Mouse (Mus musculus) urinary bladder, postnatal 25 days (tissue): ENCODE results near the gene Olfr739.

Source experiments
- DNase-seq: peaks from one replicate; pipeline ENCODE4 v3.0.0; 2022; ENCODE audit warnings: low spot score

The Olfr739 gene

GRCm38 (mm10) chr14:50418326-50418725 lies at the start of gene Olfr739:
TSS of gene Olfr739 (plus strand) at chr14:50418626.
- no peak for DNase-seq

GRCm38 (mm10) chr14:50380863-50381262 lies 37.6 kb upstream of the Olfr739 start, which contains the start of gene Olfr736:
TSS of gene Olfr736 (plus strand) at chr14:50381163.
- no peak for DNase-seq

- no peak for DNase-seq
These were observed 11.2 kb upstream of the Olfr739 start, which contains the start of gene Olfr738 for GRCm38 (mm10) chr14:50407268-50407667. TSS of gene Olfr738 (plus strand) at chr14:50407568.

GRCm38 (mm10) chr14:50445245-50445644 lies 26.8 kb downstream of the Olfr739 start, which contains the start of gene Olfr740:
TSS of gene Olfr740 (plus strand) at chr14:50445545.
- DNase-seq, result no peak

DNA sequence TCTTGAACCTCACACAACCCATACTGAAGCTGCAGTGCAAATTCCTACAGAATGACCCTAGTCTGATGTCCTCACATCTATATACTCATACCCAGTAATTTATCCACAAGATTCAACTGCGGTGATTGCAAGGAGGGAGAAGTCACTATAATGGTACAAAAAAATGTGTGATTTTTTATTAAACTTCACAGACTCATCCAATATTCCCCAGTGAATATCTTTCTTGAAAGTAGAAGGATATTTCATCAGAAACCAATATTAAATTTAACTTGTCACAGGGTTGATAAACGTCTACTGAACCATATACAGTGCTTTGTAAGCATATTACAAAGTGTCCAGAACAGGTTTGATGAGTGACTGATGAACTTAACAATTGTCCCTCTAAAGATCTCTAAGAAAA lies 54.0 kb downstream of the Olfr739 start, which contains the start of gene Olfr741:
TSS of gene Olfr741 (plus strand) at position 301 of the 400 bp plus-strand sequence.
- DNase-seq, result no peak
